Mouse (Mus musculus): Measurements from ENCODE around the gene Hoxb8. TPM values are rescaled to one million over a fixed set of nuclear protein-coding genes. Genes with fewer than 3 reads are reported as not detected.

Hoxb8 gene
- polyA plus RNA-seq, 1 experiment: 0.05 TPM

DNA sequence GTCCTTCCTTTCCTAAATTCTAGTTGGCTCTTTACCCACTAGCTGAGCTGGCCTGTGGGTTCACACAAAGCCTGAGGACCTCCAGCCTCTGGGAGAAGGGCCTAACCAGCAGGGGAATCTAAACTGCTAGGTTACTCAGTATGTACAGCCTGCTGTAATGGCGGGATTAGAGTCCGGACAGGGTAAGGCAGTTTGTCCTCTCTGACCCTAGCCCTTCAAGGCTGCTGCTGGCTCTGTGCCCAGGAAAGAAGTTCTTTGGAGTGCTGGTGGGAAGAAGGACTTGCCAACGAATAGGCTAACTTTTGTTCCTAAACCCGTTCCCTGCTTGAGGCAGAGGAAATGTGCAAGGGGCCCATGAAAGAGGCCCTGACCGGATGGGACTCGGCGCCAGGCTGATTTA lies 15.8 kb upstream of the Hoxb8 start:
- TF ChIP-seq POLR2A (IDR thresholded peaks at IDR 0.05; ENCODE audit: insufficient read length, low read depth) (no peak), MYOD1 (IDR thresholded peaks at IDR 0.05; ENCODE audit: control insufficient read depth in 1 of 3, insufficient read length in 2 of 3, low read depth in 2 of 3) (no peak), TCF12 (IDR thresholded peaks at IDR 0.05; ENCODE audit: insufficient read depth, poor library complexity, severe bottlenecking) (no peak), USF1 (IDR thresholded peaks at IDR 0.05; ENCODE audit: low read depth) (no peak), POLR2AphosphoS2 (IDR thresholded peaks at IDR 0.05; ENCODE audit: insufficient read length, low read depth) (no peak), MYOG (IDR thresholded peaks at IDR 0.05; ENCODE audit: control insufficient read depth in 1 of 3, insufficient read depth in 1 of 3, insufficient read length in 2 of 3, low read depth in 2 of 3) (no peak), MAX (IDR thresholded peaks at IDR 0.05; ENCODE audit: low read depth) (no peak), CEBPB (IDR thresholded peaks at IDR 0.05; ENCODE audit: insufficient read depth, poor library complexity, severe bottlenecking) (no peak)
- H3K27me3 ChIP-seq (ENCODE audit: control insufficient read depth, insufficient read depth, insufficient read length): peaks cover 88% of the 10 kb centered on the region

DNA sequence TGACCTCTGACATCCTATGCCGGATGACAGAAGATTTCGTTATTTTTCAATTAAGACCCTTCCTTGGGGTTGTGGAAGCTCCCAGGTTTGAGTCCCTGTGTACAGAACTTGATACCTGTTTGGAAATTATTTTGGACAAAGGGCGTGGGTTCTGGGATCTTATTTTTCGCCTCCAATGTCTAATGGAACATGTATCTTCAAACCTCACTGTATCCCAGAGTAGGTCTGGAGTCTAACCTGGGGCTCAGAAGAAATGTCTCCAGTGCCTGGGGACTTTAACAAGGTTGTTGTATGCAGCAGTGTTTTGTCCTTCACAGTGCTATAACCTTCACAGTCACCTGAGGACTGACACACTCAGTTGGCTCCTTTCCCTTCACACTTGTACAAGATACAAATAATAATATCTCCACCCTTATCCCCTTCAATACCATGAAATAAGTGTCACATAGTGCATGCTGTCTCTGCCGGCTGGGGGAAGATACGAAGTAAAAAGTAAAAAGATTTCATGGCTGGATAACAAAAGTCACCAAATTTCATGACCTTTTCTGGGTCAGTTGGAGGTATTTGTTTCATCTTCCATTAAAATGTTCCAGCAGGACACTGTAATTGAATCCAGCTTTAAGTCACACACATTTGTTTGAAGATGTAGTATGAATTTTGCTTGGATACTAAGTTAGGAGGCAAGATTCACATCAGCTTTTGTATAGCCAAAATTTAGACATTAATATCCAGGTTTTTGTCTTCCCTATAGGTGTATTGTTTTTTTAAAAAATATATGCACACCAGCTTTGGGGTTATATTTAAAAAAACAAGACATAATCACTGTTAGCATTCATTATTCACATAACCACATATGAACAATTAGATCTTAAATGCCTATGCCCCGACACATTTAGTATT lies 14.4 kb upstream of the Hoxb8 start:
- Histone ChIP-seq H3K79me2 (ENCODE audit: control insufficient read depth, insufficient read depth) (no peaks in the 10 kb centered on the region), H3ac (ENCODE audit: control insufficient read depth, insufficient read length) (no peak overlapping the region), H3K36me3 (ENCODE audit: control insufficient read depth, insufficient read depth) (no peaks in the 10 kb centered on the region), H3K27me3 (ENCODE audit: control insufficient read depth, insufficient read depth, insufficient read length) (peaks cover 93% of the 10 kb centered on the region), H3K4me2 (ENCODE audit: low read depth) (no peak overlapping the region), H3K4me3 (no peak overlapping the region)
- no peak for TF ChIP-seq SRF (IDR thresholded peaks at IDR 0.05; ENCODE audit: control insufficient read depth, insufficient read length, low read depth)
- TF ChIP-seq TCF3 (IDR thresholded peaks at IDR 0.05; ENCODE audit: insufficient read length, low read depth): no peak
- no peak for TF ChIP-seq POLR2A (IDR thresholded peaks at IDR 0.05; ENCODE audit: insufficient read length, low read depth)

More for the DNA sequence above, 15.8 kb upstream of the Hoxb8 start:
- Histone ChIP-seq H3K36me3 (ENCODE audit: control insufficient read depth, insufficient read depth) (no peaks in the 10 kb centered on the region), H3K4me3 (no peak overlapping the region), H3ac (ENCODE audit: control insufficient read depth, insufficient read length) (no peak overlapping the region), H3K79me2 (ENCODE audit: control insufficient read depth, insufficient read depth) (no peaks in the 10 kb centered on the region), H3K4me2 (ENCODE audit: low read depth) (no peak overlapping the region)

DNA sequence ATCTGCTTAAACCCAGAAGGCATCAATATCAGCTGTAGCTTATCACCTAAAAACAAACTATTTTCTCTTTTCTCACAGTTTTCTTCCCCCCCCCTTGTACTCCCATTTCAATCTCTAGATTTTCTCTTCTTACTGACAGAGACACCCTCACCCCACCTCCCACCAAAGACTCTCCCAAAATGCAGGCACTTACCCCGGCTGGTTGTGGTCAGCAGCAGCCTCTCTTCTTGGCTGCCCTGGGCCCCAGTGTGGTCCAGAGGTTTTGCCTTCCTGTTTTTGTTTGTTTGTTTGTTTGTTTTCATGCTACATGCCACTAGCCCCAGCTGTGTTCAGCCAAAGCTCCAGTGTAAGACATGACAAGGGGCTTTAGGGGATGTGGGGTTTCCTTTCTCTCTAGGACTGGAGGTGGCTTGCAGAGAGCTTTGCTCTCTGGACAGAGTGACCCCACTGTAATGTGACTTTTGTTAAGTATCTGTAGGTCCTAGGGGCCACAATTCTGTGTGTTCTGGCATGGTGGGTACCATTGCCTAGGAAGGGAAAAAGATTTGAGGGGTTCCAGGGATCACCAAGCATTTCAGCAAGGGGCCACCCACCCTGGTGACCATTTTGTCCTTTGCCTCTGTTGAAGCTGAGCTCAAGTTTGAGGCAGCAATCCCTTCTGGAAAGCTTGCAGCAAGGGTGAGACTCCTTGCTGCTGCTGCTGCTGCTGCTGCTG lies 13.5 kb upstream of the Hoxb8 start:
- no peaks in the 10 kb centered on the region for H3K79me2 ChIP-seq (ENCODE audit: control insufficient read depth, insufficient read depth)
- TF ChIP-seq MAX (IDR thresholded peaks at IDR 0.05; ENCODE audit: low read depth) (no peak), TCF12 (IDR thresholded peaks at IDR 0.05; ENCODE audit: insufficient read depth, poor library complexity, severe bottlenecking) (no peak), POLR2A (IDR thresholded peaks at IDR 0.05; ENCODE audit: insufficient read length, low read depth) (no peak), REST (IDR thresholded peaks at IDR 0.05; ENCODE audit: insufficient read depth, insufficient read length) (no peak), TCF3 (IDR thresholded peaks at IDR 0.05; ENCODE audit: insufficient read length, low read depth) (no peak)
- H3K4me3 ChIP-seq: no peak overlapping the region
- no peak overlapping the region for H3ac ChIP-seq (ENCODE audit: control insufficient read depth, insufficient read length)
- H3K4me2 ChIP-seq (ENCODE audit: low read depth): no peak overlapping the region
- peaks cover 92% of the 10 kb centered on the region for H3K27me3 ChIP-seq (ENCODE audit: control insufficient read depth, insufficient read depth, insufficient read length)
- H3K36me3 ChIP-seq (ENCODE audit: control insufficient read depth, insufficient read depth): no peaks in the 10 kb centered on the region

GRCm38 (mm10) chr11:96269869-96270268 lies 11.8 kb upstream of the Hoxb8 start:
- H3K79me2 ChIP-seq (ENCODE audit: control insufficient read depth, insufficient read depth): no peaks in the 10 kb centered on the region
- H3ac ChIP-seq (ENCODE audit: control insufficient read depth, insufficient read length): no peak overlapping the region
- H3K27me3 ChIP-seq (ENCODE audit: control insufficient read depth, insufficient read depth, insufficient read length): peaks cover 85% of the 10 kb centered on the region
- peak overlapping the region; percentile 40 for H3K4me2 ChIP-seq (ENCODE audit: low read depth)
- no peak for TF ChIP-seq POLR2AphosphoS2 (IDR thresholded peaks at IDR 0.05; ENCODE audit: insufficient read length, low read depth)
- TF ChIP-seq TCF12 (IDR thresholded peaks at IDR 0.05; ENCODE audit: insufficient read depth, poor library complexity, severe bottlenecking): no peak
- no peak for TF ChIP-seq SRF (IDR thresholded peaks at IDR 0.05; ENCODE audit: control insufficient read depth, insufficient read length, low read depth)
- TF ChIP-seq CEBPB (IDR thresholded peaks at IDR 0.05; ENCODE audit: insufficient read depth, poor library complexity, severe bottlenecking): no peak
- TF ChIP-seq TCF3 (IDR thresholded peaks at IDR 0.05; ENCODE audit: insufficient read length, low read depth): no peak
- TF ChIP-seq MYOD1 (IDR thresholded peaks at IDR 0.05; ENCODE audit: control insufficient read depth in 1 of 3, insufficient read length in 2 of 3, low read depth in 2 of 3): no peak
- no peak for TF ChIP-seq REST (IDR thresholded peaks at IDR 0.05; ENCODE audit: insufficient read depth, insufficient read length)
- TF ChIP-seq USF1 (IDR thresholded peaks at IDR 0.05; ENCODE audit: low read depth): no peak
- TF ChIP-seq MAX (IDR thresholded peaks at IDR 0.05; ENCODE audit: low read depth): no peak
- TF ChIP-seq E2F4 (IDR thresholded peaks at IDR 0.05; ENCODE audit: insufficient read depth): no peak
- TF ChIP-seq MYOG (IDR thresholded peaks at IDR 0.05; ENCODE audit: control insufficient read depth in 1 of 3, insufficient read depth in 1 of 3, insufficient read length in 2 of 3, low read depth in 2 of 3): no peak
- no peak for TF ChIP-seq POLR2A (IDR thresholded peaks at IDR 0.05; ENCODE audit: insufficient read length, low read depth)
- H3K4me3 ChIP-seq: no peak overlapping the region
- no peaks in the 10 kb centered on the region for H3K36me3 ChIP-seq (ENCODE audit: control insufficient read depth, insufficient read depth)

DNA sequence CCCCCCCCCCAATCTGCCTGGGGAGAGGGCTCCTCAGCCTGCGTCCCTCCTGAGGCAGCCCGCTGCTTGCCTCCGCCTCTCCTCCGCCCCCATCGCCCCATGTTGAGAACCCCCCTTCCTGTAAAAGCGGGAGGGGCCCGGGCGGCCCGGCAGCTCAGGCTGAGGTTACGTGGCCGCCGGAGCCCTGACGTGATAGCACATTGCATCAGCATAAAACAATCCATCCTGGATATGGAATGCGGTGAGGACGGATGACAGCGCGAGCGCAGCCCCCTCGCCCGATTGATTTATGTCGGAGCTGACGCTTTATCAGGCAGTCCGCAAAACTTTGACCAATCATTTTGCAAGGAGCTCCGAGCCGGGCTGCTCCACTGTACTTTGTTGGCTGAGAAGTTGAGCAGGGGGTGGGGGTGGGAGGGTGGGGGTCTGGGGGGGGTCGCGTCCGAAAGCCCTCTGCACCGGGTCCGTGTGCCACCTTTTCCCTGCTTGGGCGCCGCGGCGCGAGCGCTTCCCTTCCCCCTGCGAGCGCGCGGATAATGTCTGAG lies 10.6 kb upstream of the Hoxb8 start, which contains the start of gene Hoxb9:
Gene Hoxb9, plus strand, starts transcription at position 462 of the 545 bp plus-strand sequence.
- H3ac ChIP-seq (ENCODE audit: control insufficient read depth, insufficient read length): no peak within 1 kb of the TSS
- no peaks in the 10 kb centered on the region for H3K79me2 ChIP-seq (ENCODE audit: control insufficient read depth, insufficient read depth)
- peak within 1 kb of the TSS; percentile 55 for H3K4me2 ChIP-seq (ENCODE audit: low read depth)
- peaks cover 85% of the 10 kb centered on the region for H3K27me3 ChIP-seq (ENCODE audit: control insufficient read depth, insufficient read depth, insufficient read length)
- no peak within 1 kb of the TSS for H3K4me3 ChIP-seq
- 0 out of 2 replicates have a peak, but pooled peaks have one; percentile 12 for TF ChIP-seq CEBPB (IDR thresholded peaks at IDR 0.05; ENCODE audit: insufficient read depth, poor library complexity, severe bottlenecking)
- no peak for TF ChIP-seq USF1 (IDR thresholded peaks at IDR 0.05; ENCODE audit: low read depth)
- no peaks in the 10 kb centered on the region for H3K36me3 ChIP-seq (ENCODE audit: control insufficient read depth, insufficient read depth)
